Mouse (Mus musculus): ENCODE measurements around the gene Ppfibp1. TPM values are rescaled to one million over a fixed set of nuclear protein-coding genes. Genes with fewer than 3 reads are reported as not detected.
A peak's percentile ranks its signal among the peaks of the same experiment; 100 is the strongest.

The Ppfibp1 gene
- polyA plus RNA-seq, 1 experiment from 2014 or later = 66.1 TPM

- H3K27me3 ChIP-seq (ENCODE audit: insufficient read depth, low read length) = no peaks in the 10 kb centered on the region
- H3K4me1 ChIP-seq (ENCODE audit: insufficient read depth, low read length) = no peaks in the 10 kb centered on the region
- WGBS = 86% methylated on average over 2 of the region's 2 CpGs
- H3K4me3 ChIP-seq (ENCODE audit: low read length) = no peak overlapping the region
- no peak overlapping the region for H3K4me2 ChIP-seq (replicated peaks; ENCODE audit: low read depth, low read length)
- peaks cover 33% of the 10 kb centered on the region; the same call in 1 of the 2 replicates for H3K36me3 ChIP-seq (ENCODE audit: insufficient read depth, low read length)
- no peak for ATAC-seq (ENCODE audit: low FRiP score, low TSS enrichment)
- no peaks in the 10 kb centered on the region for H3K9me3 ChIP-seq (ENCODE audit: low read length)
- H3K27ac ChIP-seq (ENCODE audit: low read length) = no peak overlapping the region
- H3K9ac ChIP-seq (replicated peaks; ENCODE audit: low read length) = no peak overlapping the region
These were observed 107.1 kb downstream of the Ppfibp1 start for GRCm38 (mm10) chr6:146995391-146995790.

- Histone ChIP-seq H3K27ac (ENCODE audit: low read length) (no peak overlapping the region), H3K27me3 (ENCODE audit: insufficient read depth, low read length) (no peaks in the 10 kb centered on the region), H3K9ac (replicated peaks; ENCODE audit: low read length) (no peak overlapping the region), H3K4me3 (ENCODE audit: low read length) (no peak overlapping the region), H3K4me2 (replicated peaks; ENCODE audit: low read depth, low read length) (no peak overlapping the region), H3K36me3 (ENCODE audit: insufficient read depth, low read length) (peaks cover 32% of the 10 kb centered on the region; the same call in 1 of the 2 replicates), H3K9me3 (ENCODE audit: low read length) (no peaks in the 10 kb centered on the region), H3K4me1 (ENCODE audit: insufficient read depth, low read length) (no peaks in the 10 kb centered on the region)
- WGBS = 87% methylated on average over 6 of the region's 6 CpGs
- ATAC-seq (ENCODE audit: low FRiP score, low TSS enrichment) = no peak
These were observed 107.6 kb downstream of the Ppfibp1 start for GRCm38 (mm10) chr6:146995878-146996277.

- Histone ChIP-seq H3K27ac (ENCODE audit: low read length) (no peak overlapping the region), H3K27me3 (ENCODE audit: insufficient read depth, low read length) (no peaks in the 10 kb centered on the region), H3K4me2 (replicated peaks; ENCODE audit: low read depth, low read length) (no peak overlapping the region), H3K9me3 (ENCODE audit: low read length) (no peaks in the 10 kb centered on the region), H3K36me3 (ENCODE audit: insufficient read depth, low read length) (peaks cover 38% of the 10 kb centered on the region), H3K4me1 (ENCODE audit: insufficient read depth, low read length) (no peaks in the 10 kb centered on the region), H3K4me3 (ENCODE audit: low read length) (no peak overlapping the region), H3K9ac (replicated peaks; ENCODE audit: low read length) (no peak overlapping the region)
- ATAC-seq (ENCODE audit: low FRiP score, low TSS enrichment) = no peak
- WGBS = 80% methylated on average over 6 of the region's 6 CpGs
These were observed 108.7 kb downstream of the Ppfibp1 start for GRCm38 (mm10) chr6:146997006-146997405.

- no peaks in the 10 kb centered on the region for H3K27me3 ChIP-seq (ENCODE audit: insufficient read depth, low read length)
- H3K27ac ChIP-seq (ENCODE audit: low read length) = no peak overlapping the region
- H3K36me3 ChIP-seq (ENCODE audit: insufficient read depth, low read length) = peaks cover 46% of the 10 kb centered on the region
- H3K4me2 ChIP-seq (replicated peaks; ENCODE audit: low read depth, low read length) = no peak overlapping the region
- ATAC-seq (ENCODE audit: low FRiP score, low TSS enrichment) = no peak
- WGBS = 86% methylated on average over 4 of the region's 4 CpGs
- no peak overlapping the region for H3K4me3 ChIP-seq (ENCODE audit: low read length)
- no peaks in the 10 kb centered on the region for H3K4me1 ChIP-seq (ENCODE audit: insufficient read depth, low read length)
- no peak overlapping the region for H3K9ac ChIP-seq (replicated peaks; ENCODE audit: low read length)
- no peaks in the 10 kb centered on the region for H3K9me3 ChIP-seq (ENCODE audit: low read length)
These were observed 110.4 kb downstream of the Ppfibp1 start for GRCm38 (mm10) chr6:146998710-146999109.

- Histone ChIP-seq H3K27me3 (ENCODE audit: insufficient read depth, low read length) (no peaks in the 10 kb centered on the region), H3K4me1 (ENCODE audit: insufficient read depth, low read length) (no peaks in the 10 kb centered on the region), H3K4me2 (replicated peaks; ENCODE audit: low read depth, low read length) (no peak overlapping the region), H3K27ac (ENCODE audit: low read length) (no peak overlapping the region), H3K9ac (replicated peaks; ENCODE audit: low read length) (no peak overlapping the region), H3K9me3 (ENCODE audit: low read length) (no peaks in the 10 kb centered on the region), H3K36me3 (ENCODE audit: insufficient read depth, low read length) (peaks cover 47% of the 10 kb centered on the region), H3K4me3 (ENCODE audit: low read length) (no peak overlapping the region)
- no peak for ATAC-seq (ENCODE audit: low FRiP score, low TSS enrichment)
- WGBS = 64% methylated on average over 9 of the region's 9 CpGs
These were observed 111.0 kb downstream of the Ppfibp1 start for GRCm38 (mm10) chr6:146999302-146999701.

- Histone ChIP-seq H3K4me2 (replicated peaks; ENCODE audit: low read depth, low read length) (no peak overlapping the region), H3K27me3 (ENCODE audit: insufficient read depth, low read length) (no peaks in the 10 kb centered on the region), H3K4me1 (ENCODE audit: insufficient read depth, low read length) (no peaks in the 10 kb centered on the region), H3K36me3 (ENCODE audit: insufficient read depth, low read length) (peaks cover 47% of the 10 kb centered on the region), H3K27ac (ENCODE audit: low read length) (no peak overlapping the region), H3K9ac (replicated peaks; ENCODE audit: low read length) (no peak overlapping the region), H3K4me3 (ENCODE audit: low read length) (no peak overlapping the region), H3K9me3 (ENCODE audit: low read length) (no peaks in the 10 kb centered on the region)
- WGBS = 43% methylated on average over 2 of the region's 2 CpGs
- ATAC-seq (ENCODE audit: low FRiP score, low TSS enrichment) = 0 out of 2 replicates have a peak, but pooled peaks have one; percentile 35
These were observed 111.5 kb downstream of the Ppfibp1 start for GRCm38 (mm10) chr6:146999755-147000154.

- H3K4me2 ChIP-seq (replicated peaks; ENCODE audit: low read depth, low read length) = no peak overlapping the region
- H3K27ac ChIP-seq (ENCODE audit: low read length) = no peak overlapping the region
- H3K4me3 ChIP-seq (ENCODE audit: low read length) = no peak overlapping the region
- no peaks in the 10 kb centered on the region for H3K27me3 ChIP-seq (ENCODE audit: insufficient read depth, low read length)
- no peaks in the 10 kb centered on the region for H3K9me3 ChIP-seq (ENCODE audit: low read length)
- 65% methylated on average over 3 of the region's 3 CpGs for WGBS
- H3K4me1 ChIP-seq (ENCODE audit: insufficient read depth, low read length) = no peaks in the 10 kb centered on the region
- no peak for ATAC-seq (ENCODE audit: low FRiP score, low TSS enrichment)
- H3K9ac ChIP-seq (replicated peaks; ENCODE audit: low read length) = no peak overlapping the region
- H3K36me3 ChIP-seq (ENCODE audit: insufficient read depth, low read length) = peaks cover 26% of the 10 kb centered on the region
These were observed 119.9 kb downstream of the Ppfibp1 start for GRCm38 (mm10) chr6:147008148-147008547.

GRCm38 (mm10) chr6:147010358-147010757 lies 122.1 kb downstream of the Ppfibp1 start:
- Histone ChIP-seq H3K27me3 (ENCODE audit: insufficient read depth, low read length) (no peaks in the 10 kb centered on the region), H3K4me3 (ENCODE audit: low read length) (no peak overlapping the region), H3K4me2 (replicated peaks; ENCODE audit: low read depth, low read length) (no peak overlapping the region), H3K9ac (replicated peaks; ENCODE audit: low read length) (no peak overlapping the region), H3K4me1 (ENCODE audit: insufficient read depth, low read length) (no peaks in the 10 kb centered on the region), H3K9me3 (ENCODE audit: low read length) (no peaks in the 10 kb centered on the region), H3K27ac (ENCODE audit: low read length) (no peak overlapping the region), H3K36me3 (ENCODE audit: insufficient read depth, low read length) (peaks cover 36% of the 10 kb centered on the region)
- ATAC-seq (ENCODE audit: low FRiP score, low TSS enrichment) = no peak
- WGBS = 78% methylated on average over 6 of the region's 6 CpGs

GRCm38 (mm10) chr6:147010811-147011520 lies 122.7 kb downstream of the Ppfibp1 start:
- Histone ChIP-seq H3K4me2 (replicated peaks; ENCODE audit: low read depth, low read length) (no peak overlapping the region), H3K9ac (replicated peaks; ENCODE audit: low read length) (no peak overlapping the region), H3K36me3 (ENCODE audit: insufficient read depth, low read length) (peaks cover 39% of the 10 kb centered on the region), H3K4me3 (ENCODE audit: low read length) (no peak overlapping the region), H3K27ac (ENCODE audit: low read length) (no peak overlapping the region), H3K27me3 (ENCODE audit: insufficient read depth, low read length) (no peaks in the 10 kb centered on the region), H3K9me3 (ENCODE audit: low read length) (no peaks in the 10 kb centered on the region), H3K4me1 (ENCODE audit: insufficient read depth, low read length) (no peaks in the 10 kb centered on the region)
- WGBS = 75% methylated on average over 15 of the region's 15 CpGs
- ATAC-seq (ENCODE audit: low FRiP score, low TSS enrichment) = no peak

- no peak overlapping the region for H3K9ac ChIP-seq (replicated peaks; ENCODE audit: low read length)
- H3K36me3 ChIP-seq (ENCODE audit: insufficient read depth, low read length) = peaks cover 42% of the 10 kb centered on the region
- ATAC-seq (ENCODE audit: low FRiP score, low TSS enrichment) = no peak
- no peaks in the 10 kb centered on the region for H3K4me1 ChIP-seq (ENCODE audit: insufficient read depth, low read length)
- 62% methylated on average over 6 of the region's 6 CpGs for WGBS
- H3K4me2 ChIP-seq (replicated peaks; ENCODE audit: low read depth, low read length) = no peak overlapping the region
- no peaks in the 10 kb centered on the region for H3K9me3 ChIP-seq (ENCODE audit: low read length)
- H3K4me3 ChIP-seq (ENCODE audit: low read length) = no peak overlapping the region
- no peak overlapping the region for H3K27ac ChIP-seq (ENCODE audit: low read length)
- no peaks in the 10 kb centered on the region for H3K27me3 ChIP-seq (ENCODE audit: insufficient read depth, low read length)
These were observed 123.3 kb downstream of the Ppfibp1 start for GRCm38 (mm10) chr6:147011555-147011954.

Measured in kidney, embryonic 16.5 days (tissue).